8 mouse cellular contexts compared by ENCODE assay signal in the genomic region with DNA sequence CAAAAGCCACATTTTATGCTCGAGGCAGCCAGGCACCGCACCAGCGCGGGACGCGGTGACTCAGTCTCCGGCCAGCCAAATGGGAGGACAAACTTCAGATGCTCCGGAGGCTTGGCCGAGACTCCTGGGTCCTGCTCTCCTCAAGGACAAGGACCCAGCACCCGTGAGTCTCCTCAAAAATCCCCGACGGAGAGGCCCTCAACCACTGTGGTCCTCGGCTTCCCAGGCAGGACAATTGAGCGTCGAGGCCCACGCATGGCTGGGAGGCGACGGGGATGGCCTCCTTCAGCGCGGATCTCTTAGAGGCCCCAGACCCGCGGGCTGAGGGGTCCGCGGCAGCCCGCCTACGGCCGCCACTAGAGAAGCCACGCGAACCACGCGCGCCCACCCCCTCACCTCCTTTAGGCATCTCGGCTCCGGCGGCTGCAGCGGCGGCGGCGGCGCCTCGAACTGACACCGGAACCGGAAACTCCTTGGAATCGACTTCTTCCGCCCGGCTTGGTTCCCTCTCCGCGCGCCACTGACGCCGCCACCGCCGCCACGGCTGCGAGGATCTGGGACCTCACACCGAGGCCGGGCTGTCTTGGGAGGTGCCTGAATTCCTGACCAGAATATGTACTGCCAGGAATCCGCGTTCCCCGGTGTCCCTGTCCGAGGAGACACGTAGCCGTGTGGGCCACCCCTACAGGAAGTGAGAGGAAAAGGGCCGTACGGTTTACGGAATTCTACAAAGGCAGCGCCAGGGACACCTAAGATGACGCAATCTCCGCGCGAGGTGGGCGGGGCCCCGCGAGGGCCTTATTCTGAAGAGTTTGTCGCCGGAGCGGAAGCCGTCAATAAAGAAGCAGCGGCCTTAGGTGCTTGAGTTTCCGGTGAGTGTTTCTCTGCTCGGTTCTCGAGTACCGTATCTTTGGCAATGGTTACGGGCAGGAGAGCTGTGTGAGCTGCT. TPM values are rescaled to one million over a fixed set of nuclear protein-coding genes. Genes with fewer than 3 reads are reported as not detected.
A peak's percentile ranks its signal among the peaks of the same experiment; 100 is the strongest.
DNase-seq lines count a peak whose midpoint lies in the region; ATAC-seq and TF ChIP-seq lines count a peak whose summit lies in the region.

A gene (minus strand): TSS at position 668 of the 949 bp plus-strand sequence.
A gene (plus strand): TSS at position 792 of the 949 bp plus-strand sequence.

- no peak for TF ChIP-seq EP300 in CH12.LX (IDR thresholded peaks at IDR 0.05; ENCODE audit: low read length)
- TF ChIP-seq EP300 in heart, postnatal 0 days (IDR thresholded peaks at IDR 0.05; ENCODE audit: low read depth): peak; percentile 99

- peaks cover 74% of the 10 kb centered on the region for H3K79me2 ChIP-seq in CH12.LX (replicated peaks; ENCODE audit: control insufficient read depth, extremely low read depth, insufficient read depth, poor library complexity, severe bottlenecking)

- peak; percentile 88 for DNase-seq in CH12.LX (ENCODE audit: extremely low read depth)
- peak; percentile 85 for DNase-seq in c-Kit-positive CD71-positive TER-119-negative erythroid progenitor cells, embryonic 14.5 days (ENCODE audit: low read depth)
- DNase-seq in heart, postnatal 0 days (ENCODE audit: low spot score): peak; percentile 94
- DNase-seq in kidney, postnatal 4 days: peak; percentile 96 to 97

- no peaks in the 10 kb centered on the region for H3K9me3 ChIP-seq in CH12.LX (replicated peaks; ENCODE audit: low read length)
- no peaks in the 10 kb centered on the region for H3K9me3 ChIP-seq in forebrain, embryonic 12.5 days
- no peaks in the 10 kb centered on the region for H3K9me3 ChIP-seq in heart, postnatal 0 days (replicated peaks; ENCODE audit: control insufficient read depth, low read length)
- no peaks in the 10 kb centered on the region for H3K9me3 ChIP-seq in liver, embryonic 16.5 days (replicated peaks; ENCODE audit: control insufficient read depth, low read length)
- no peaks in the 10 kb centered on the region for H3K9me3 ChIP-seq in neural tube, embryonic 13.5 days

- H3K27me3 ChIP-seq in CH12.LX (replicated peaks): no peaks in the 10 kb centered on the region
- H3K27me3 ChIP-seq in forebrain, embryonic 12.5 days: no peaks in the 10 kb centered on the region
- no peaks in the 10 kb centered on the region for H3K27me3 ChIP-seq in heart, postnatal 0 days (ENCODE audit: control insufficient read depth, insufficient read depth, low read length)
- no peaks in the 10 kb centered on the region for H3K27me3 ChIP-seq in liver, embryonic 16.5 days (ENCODE audit: control insufficient read depth, insufficient read depth, low read depth, low read length)
- no peaks in the 10 kb centered on the region for H3K27me3 ChIP-seq in neural tube, embryonic 13.5 days
- H3K27me3 ChIP-seq in testis, adult 2 months (ENCODE audit: control insufficient read depth, insufficient read depth, low read length): no peaks in the 10 kb centered on the region

- no peak for TF ChIP-seq RAD21 in CH12.LX (IDR thresholded peaks at IDR 0.05; ENCODE audit: low read depth, low read length)

- peak in 1 of 2 experiments; percentile 43; a peak in 2 of 4 replicates for TF ChIP-seq CTCF in CH12.LX (conservative IDR thresholded peaks at IDR 0.05 in 1 of 2, IDR thresholded peaks at IDR 0.05 in 1 of 2; ENCODE audit: low read depth in 2 of 2, low read length in 2 of 2)
- TF ChIP-seq CTCF in heart, postnatal 0 days (IDR thresholded peaks at IDR 0.05; ENCODE audit: low read depth): no peak
- TF ChIP-seq CTCF in testis, adult 2 months (IDR thresholded peaks at IDR 0.05; ENCODE audit: control insufficient read depth, insufficient read depth, insufficient replicate concordance, low read depth, low read length): no peak

- dilution Hi-C loops in CH12.LX (cut with MboI; ENCODE audit: extremely low pct_ligation_motif_present, extremely low pct_unique_long_range_greater_than_20kb, low sequenced_read_pairs): no loop called here

- in situ Hi-C loops in CH12.LX (cut with MboI; ENCODE audit: low pct_ligation_motif_present, low pct_unique_long_range_greater_than_20kb, low sequenced_read_pairs): no loop called here

- H3K4me1 ChIP-seq in CH12.LX (ENCODE audit: control insufficient read depth in 1 of 2, insufficient read depth in 2 of 2): peaks cover 10 to 43% of the 10 kb centered on the region in 2 experiments; a peak in 2 of 4 replicates
- H3K4me1 ChIP-seq in forebrain, embryonic 12.5 days: peaks cover 37% of the 10 kb centered on the region
- H3K4me1 ChIP-seq in heart, postnatal 0 days (ENCODE audit: control insufficient read depth, insufficient read depth): peaks cover 16% of the 10 kb centered on the region
- peaks cover 22% of the 10 kb centered on the region for H3K4me1 ChIP-seq in liver, embryonic 16.5 days (ENCODE audit: control insufficient read depth, low read depth, low read length)
- peaks cover 35% of the 10 kb centered on the region for H3K4me1 ChIP-seq in neural tube, embryonic 13.5 days (replicated peaks)
- H3K4me1 ChIP-seq in testis, adult 2 months (ENCODE audit: control insufficient read depth, insufficient read depth, low read length): no peaks in the 10 kb centered on the region

- TF ChIP-seq POLR2A in CH12.LX (IDR thresholded peaks at IDR 0.05; ENCODE audit: low read depth, low read length): peak; percentile 92
- TF ChIP-seq POLR2A in testis, adult 2 months (IDR thresholded peaks at IDR 0.05; ENCODE audit: control insufficient read depth, low read depth, low read length): peak; percentile 61

- peak; percentile 96 for ATAC-seq in forebrain, embryonic 12.5 days (ENCODE audit: low FRiP score)
- ATAC-seq in heart, postnatal 0 days (ENCODE audit: insufficient read depth, low read depth): peak; percentile 91
- peak; percentile 92 for ATAC-seq in liver, embryonic 16.5 days (ENCODE audit: low read depth)
- ATAC-seq in neural tube, embryonic 13.5 days (ENCODE audit: low read depth): peak; percentile 93

- peak within 1 kb of the TSS; percentile 88; the same call in 1 of the 2 replicates for H3K4me2 ChIP-seq in CH12.LX (ENCODE audit: insufficient read depth, low read depth, poor library complexity, severe bottlenecking)
- peak within 1 kb of the TSS; percentile 81 for H3K4me2 ChIP-seq in forebrain, embryonic 12.5 days
- H3K4me2 ChIP-seq in heart, postnatal 0 days (ENCODE audit: low read depth, low read length): peak within 1 kb of the TSS; percentile 85
- peak within 1 kb of the TSS; percentile 83 for H3K4me2 ChIP-seq in liver, embryonic 16.5 days (ENCODE audit: low read depth, low read length)
- H3K4me2 ChIP-seq in neural tube, embryonic 13.5 days: peak within 1 kb of the TSS; percentile 97

- peak within 1 kb of the TSS; percentile 42; the same call in 1 of the 2 replicates for H3K27ac ChIP-seq in CH12.LX (ENCODE audit: insufficient read depth, low read depth)
- H3K27ac ChIP-seq in forebrain, embryonic 12.5 days: peak within 1 kb of the TSS; percentile 84
- H3K27ac ChIP-seq in heart, postnatal 0 days (ENCODE audit: low read depth): peak within 1 kb of the TSS; percentile 88
- peak within 1 kb of the TSS; percentile 94 for H3K27ac ChIP-seq in liver, embryonic 16.5 days (ENCODE audit: low read length)
- peak within 1 kb of the TSS; percentile 89 for H3K27ac ChIP-seq in neural tube, embryonic 13.5 days (replicated peaks)
- H3K27ac ChIP-seq in testis, adult 2 months (ENCODE audit: control insufficient read depth, insufficient read depth, low read depth, low read length): peak within 1 kb of the TSS; percentile 100

- peak within 1 kb of the TSS; percentile 71 to 98 (median 86) for H3K4me3 ChIP-seq in CH12.LX (replicated peaks in 1 of 3; ENCODE audit: low read depth in 2 of 3, low read length in 2 of 3, poor library complexity in 1 of 3)
- peak within 1 kb of the TSS; percentile 80 for H3K4me3 ChIP-seq in forebrain, embryonic 12.5 days (replicated peaks)
- H3K4me3 ChIP-seq in heart, postnatal 0 days (ENCODE audit: low read depth, low read length): peak within 1 kb of the TSS; percentile 90
- peak within 1 kb of the TSS; percentile 93 for H3K4me3 ChIP-seq in liver, embryonic 16.5 days (ENCODE audit: low read depth, low read length)
- H3K4me3 ChIP-seq in neural tube, embryonic 13.5 days: peak within 1 kb of the TSS; percentile 98
- peak within 1 kb of the TSS; percentile 100 for H3K4me3 ChIP-seq in testis, adult 2 months (ENCODE audit: control insufficient read depth, low read depth, low read length)

- WGBS in forebrain, embryonic 12.5 days: under 1% methylated on average over 84 of the region's 84 CpGs
- under 1% methylated on average over 81 of the region's 84 CpGs for WGBS in heart, postnatal 0 days
- WGBS in liver, embryonic 16.5 days (ENCODE audit: insufficient replicate concordance): under 1% methylated on average over 82 of the region's 84 CpGs
- WGBS in neural tube, embryonic 13.5 days: under 1% methylated on average over 83 of the region's 84 CpGs

- H3K9ac ChIP-seq in CH12.LX (ENCODE audit: insufficient read depth, low read depth): peak within 1 kb of the TSS; percentile 99
- peak within 1 kb of the TSS; percentile 89 for H3K9ac ChIP-seq in forebrain, embryonic 12.5 days
- peak within 1 kb of the TSS; percentile 82 for H3K9ac ChIP-seq in heart, postnatal 0 days (replicated peaks; ENCODE audit: low read depth, low read length)
- H3K9ac ChIP-seq in liver, embryonic 16.5 days (ENCODE audit: low read depth, low read length): peak within 1 kb of the TSS; percentile 90
- H3K9ac ChIP-seq in neural tube, embryonic 13.5 days: peak within 1 kb of the TSS; percentile 94

- peaks cover 43 to 67% of the 10 kb centered on the region in 2 experiments for H3K36me3 ChIP-seq in CH12.LX (replicated peaks in 1 of 2; ENCODE audit: control insufficient read depth in 1 of 2, insufficient read depth in 1 of 2, low read length in 1 of 2)
- peaks cover 60% of the 10 kb centered on the region for H3K36me3 ChIP-seq in forebrain, embryonic 12.5 days (replicated peaks)
- H3K36me3 ChIP-seq in heart, postnatal 0 days (replicated peaks; ENCODE audit: control insufficient read depth, insufficient read depth, low read length): peaks cover 54% of the 10 kb centered on the region
- peaks cover 39% of the 10 kb centered on the region for H3K36me3 ChIP-seq in liver, embryonic 16.5 days (ENCODE audit: control insufficient read depth, insufficient read depth)
- H3K36me3 ChIP-seq in neural tube, embryonic 13.5 days: peaks cover 61% of the 10 kb centered on the region
- peaks cover 3% of the 10 kb centered on the region for H3K36me3 ChIP-seq in testis, adult 2 months (ENCODE audit: control insufficient read depth, insufficient read depth, low read length)

RNA-seq across cellular contexts. Expression of the first gene that starts in this region (rescaled TPM):
- total RNA-seq in CH12.LX (2012; rRNA removed): 86.7 and 102 TPM in 2 replicates
- 58.9 and 64.5 TPM in 2 replicates for total RNA-seq in CH12.LX (2014; rRNA removed)
- 267 and 280 TPM in 2 replicates for polyA plus RNA-seq in CH12.LX (2012; ENCODE audit: insufficient read length, low read depth)
- 154 and 155 TPM in 2 replicates for polyA plus RNA-seq in forebrain, embryonic 12.5 days (2016; fragmentation: Nextera tagmentation; extraction: Ambion mirVana)
- 8.6 and 15.9 TPM in 2 replicates for total RNA-seq in heart, postnatal 0 days (2014; rRNA removed; ENCODE audit: low replicate concordance)
- 58.0 and 58.1 TPM in 2 replicates for polyA plus RNA-seq in heart, postnatal 0 days (2015; fragmentation: Nextera tagmentation; extraction: Ambion mirVana)
- polyA plus RNA-seq in liver, embryonic 16.5 days (2015; fragmentation: Nextera tagmentation; extraction: Ambion mirVana): 33.6 and 36.3 TPM in 2 replicates
- 108 and 123 TPM in 2 replicates for polyA plus RNA-seq in neural tube, embryonic 13.5 days (2015; fragmentation: Nextera tagmentation; extraction: Ambion mirVana)
- polyA plus RNA-seq in testis, adult 2 months (2012; rRNA removed): 31.2 and 31.7 TPM in 2 replicates

RNA-seq across cellular contexts. Expression of the second gene that starts in this region (rescaled TPM):
- total RNA-seq in CH12.LX (2012; rRNA removed) (155 and 209 TPM in 2 replicates), CH12.LX (2014; rRNA removed) (282 and 342 TPM in 2 replicates)
- 211 and 249 TPM in 2 replicates for polyA plus RNA-seq in CH12.LX (2012; ENCODE audit: insufficient read length, low read depth)
- polyA plus RNA-seq in forebrain, embryonic 12.5 days (2016; fragmentation: Nextera tagmentation; extraction: Ambion mirVana): 225 and 235 TPM in 2 replicates
- total RNA-seq in heart, postnatal 0 days (2014; rRNA removed; ENCODE audit: low replicate concordance): 61.2 and 91.1 TPM in 2 replicates
- 119 and 121 TPM in 2 replicates for polyA plus RNA-seq in heart, postnatal 0 days (2015; fragmentation: Nextera tagmentation; extraction: Ambion mirVana)
- 111 and 125 TPM in 2 replicates for polyA plus RNA-seq in liver, embryonic 16.5 days (2015; fragmentation: Nextera tagmentation; extraction: Ambion mirVana)
- 206 and 223 TPM in 2 replicates for polyA plus RNA-seq in neural tube, embryonic 13.5 days (2015; fragmentation: Nextera tagmentation; extraction: Ambion mirVana)
- polyA plus RNA-seq in testis, adult 2 months (2012; rRNA removed): 86.5 and 87.0 TPM in 2 replicates

Comparison
In these comparisons a context has a peak if more than half of its experiments do, and no peak if none do; other contexts are left out.
1. Peak in every context shown above with its lines: DNase-seq, ATAC-seq, H3K4me3 ChIP-seq and H3K27ac ChIP-seq.
2. H3K27ac ChIP-seq: peak in every context shown above with its lines; median percentile 100 in testis, adult 2 months; 94 in liver, embryonic 16.5 days; 89 in neural tube, embryonic 13.5 days; 88 in heart, postnatal 0 days; 84 in forebrain, embryonic 12.5 days; 42 in CH12.LX.